Mouse (Mus musculus) erythroblast, embryonic 14.5 days (primary cell): ENCODE results near the gene Itgb2.

Experiments used
- GATA1 ChIP-seq: IDR thresholded peaks from 2 replicates; pipeline ENCODE4 v1.6.1; 2012; ENCODE audit warnings: low read length, inconsistent platforms, mixed read lengths
- TAL1 ChIP-seq: IDR thresholded peaks from 3 replicates; pipeline ENCODE4 v1.6.1; 2012; ENCODE audit warnings: low read length, inconsistent platforms, mixed read lengths

- TF ChIP-seq GATA1, result no peak
- TF ChIP-seq TAL1, result no peak
Observed at GRCm38 (mm10) chr10:77541864-77542666, 12.0 kb downstream of the Itgb2 start.
